Mouse (Mus musculus): ENCODE measurements around the gene C7. TPM values are rescaled to one million over a fixed set of nuclear protein-coding genes. Genes with fewer than 3 reads are reported as not detected.

The C7 gene
- polyA plus RNA-seq, 1 experiment from 2014 or later: 0.28 TPM

- Histone ChIP-seq H3K9ac (ENCODE audit: low read length) (no peak overlapping the region), H3K4me1 (ENCODE audit: control insufficient read depth, insufficient read depth, low read length) (no peaks in the 10 kb centered on the region), H3K9me3 (ENCODE audit: control insufficient read depth, low read length) (no peaks in the 10 kb centered on the region), H3K27ac (ENCODE audit: low read depth, low read length) (no peak overlapping the region), H3K36me3 (ENCODE audit: control insufficient read depth, insufficient read depth, low read length) (no peaks in the 10 kb centered on the region), H3K27me3 (ENCODE audit: control insufficient read depth, insufficient read depth, low read length) (no peaks in the 10 kb centered on the region), H3K4me2 (ENCODE audit: low read depth) (no peak overlapping the region), H3K4me3 (ENCODE audit: low read depth, low read length) (no peak overlapping the region)
- WGBS: 83% methylated on average over 11 of the region's 11 CpGs
- no peak for ATAC-seq (ENCODE audit: insufficient read depth, low FRiP score, low TSS enrichment)
- DNase-seq (ENCODE audit: low spot score): no peak
Observed at GRCm38 (mm10) chr15:5095534-5096301, 32.2 kb upstream of the C7 start.

DNA sequence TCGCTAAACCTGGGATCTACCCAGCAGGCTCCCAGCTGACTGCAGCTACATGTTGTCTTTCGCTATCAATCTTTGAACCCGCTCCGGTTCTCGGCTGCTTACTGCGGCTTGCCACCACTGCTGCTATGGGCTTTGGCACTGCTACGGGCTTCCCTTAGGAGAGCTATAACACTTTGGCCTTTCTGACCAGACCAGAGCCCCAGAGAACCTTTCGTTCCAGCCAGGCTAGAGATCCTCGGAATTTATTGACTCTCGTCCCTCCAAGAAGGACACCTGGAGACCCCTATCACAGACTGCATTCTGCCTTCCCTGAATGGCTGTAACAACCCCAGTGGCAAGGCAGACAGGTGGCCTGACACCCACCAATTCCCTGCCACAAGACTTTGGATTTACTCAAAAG, 26.6 kb upstream of the C7 start:
- ATAC-seq (ENCODE audit: insufficient read depth, low FRiP score, low TSS enrichment): no peak
- Histone ChIP-seq H3K4me2 (ENCODE audit: low read depth) (no peak overlapping the region), H3K27me3 (ENCODE audit: control insufficient read depth, insufficient read depth, low read length) (no peaks in the 10 kb centered on the region), H3K4me1 (ENCODE audit: control insufficient read depth, insufficient read depth, low read length) (no peaks in the 10 kb centered on the region), H3K27ac (ENCODE audit: low read depth, low read length) (no peak overlapping the region), H3K36me3 (ENCODE audit: control insufficient read depth, insufficient read depth, low read length) (no peaks in the 10 kb centered on the region), H3K9me3 (ENCODE audit: control insufficient read depth, low read length) (no peaks in the 10 kb centered on the region), H3K9ac (ENCODE audit: low read length) (no peak overlapping the region), H3K4me3 (ENCODE audit: low read depth, low read length) (no peak overlapping the region)
- no peak for DNase-seq (ENCODE audit: low spot score)
- WGBS: 91% methylated on average over 10 of the region's 10 CpGs

- no peak overlapping the region for H3K27ac ChIP-seq (ENCODE audit: low read depth, low read length)
- peak; percentile 55 for ATAC-seq (ENCODE audit: insufficient read depth, low FRiP score, low TSS enrichment)
- H3K9ac ChIP-seq (ENCODE audit: low read length): no peak overlapping the region
- no peak overlapping the region for H3K4me3 ChIP-seq (ENCODE audit: low read depth, low read length)
- no peaks in the 10 kb centered on the region for H3K27me3 ChIP-seq (ENCODE audit: control insufficient read depth, insufficient read depth, low read length)
- no peaks in the 10 kb centered on the region for H3K4me1 ChIP-seq (ENCODE audit: control insufficient read depth, insufficient read depth, low read length)
- no peaks in the 10 kb centered on the region for H3K36me3 ChIP-seq (ENCODE audit: control insufficient read depth, insufficient read depth, low read length)
- DNase-seq (ENCODE audit: low spot score): no peak
- 71% methylated on average over 7 of the region's 7 CpGs for WGBS
- no peak overlapping the region for H3K4me2 ChIP-seq (ENCODE audit: low read depth)
- H3K9me3 ChIP-seq (ENCODE audit: control insufficient read depth, low read length): no peaks in the 10 kb centered on the region; the same call in 1 of the 2 replicates
Observed at GRCm38 (mm10) chr15:5088850-5089608, 25.5 kb upstream of the C7 start.

GRCm38 (mm10) chr15:5086162-5086561, 22.6 kb upstream of the C7 start:
- ATAC-seq (ENCODE audit: insufficient read depth, low FRiP score, low TSS enrichment) (no peak), DNase-seq (ENCODE audit: low spot score) (no peak)
- no peak overlapping the region for H3K4me3 ChIP-seq (ENCODE audit: low read depth, low read length)
- WGBS: 29% methylated on average over 2 of the region's 2 CpGs
- H3K9ac ChIP-seq (ENCODE audit: low read length): no peak overlapping the region
- no peak overlapping the region for H3K4me2 ChIP-seq (ENCODE audit: low read depth)
- no peaks in the 10 kb centered on the region for H3K4me1 ChIP-seq (ENCODE audit: control insufficient read depth, insufficient read depth, low read length)
- no peaks in the 10 kb centered on the region for H3K27me3 ChIP-seq (ENCODE audit: control insufficient read depth, insufficient read depth, low read length)
- no peaks in the 10 kb centered on the region for H3K36me3 ChIP-seq (ENCODE audit: control insufficient read depth, insufficient read depth, low read length)
- H3K27ac ChIP-seq (ENCODE audit: low read depth, low read length): no peak overlapping the region
- no peaks in the 10 kb centered on the region; the same call in 1 of the 2 replicates for H3K9me3 ChIP-seq (ENCODE audit: control insufficient read depth, low read length)

DNA sequence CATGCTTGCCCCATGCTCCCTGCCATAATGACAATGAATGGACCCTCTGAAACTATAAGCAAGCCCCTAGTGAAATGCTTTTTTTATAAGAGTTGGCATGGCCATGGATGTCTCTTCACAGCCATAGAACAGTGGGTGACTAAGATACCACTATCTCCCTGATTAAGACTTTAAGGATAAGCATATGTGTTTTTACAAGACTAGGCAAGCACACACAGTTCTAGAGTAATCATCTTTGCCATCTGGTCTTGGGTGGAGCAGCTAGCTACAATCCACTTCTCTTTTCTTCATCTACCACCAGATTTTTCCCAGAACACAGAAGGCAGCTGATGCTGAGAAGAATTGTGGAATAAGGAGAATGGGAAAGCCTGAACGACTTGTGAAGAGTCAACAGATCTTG, 17.7 kb upstream of the C7 start:
- DNase-seq (ENCODE audit: low spot score) (no peak), ATAC-seq (ENCODE audit: insufficient read depth, low FRiP score, low TSS enrichment) (no peak)
- no peak overlapping the region for H3K4me2 ChIP-seq (ENCODE audit: low read depth)
- H3K27me3 ChIP-seq (ENCODE audit: control insufficient read depth, insufficient read depth, low read length): no peaks in the 10 kb centered on the region
- no peaks in the 10 kb centered on the region for H3K4me1 ChIP-seq (ENCODE audit: control insufficient read depth, insufficient read depth, low read length)
- no peaks in the 10 kb centered on the region; the same call in 1 of the 2 replicates for H3K9me3 ChIP-seq (ENCODE audit: control insufficient read depth, low read length)
- H3K9ac ChIP-seq (ENCODE audit: low read length): no peak overlapping the region
- 90% methylated on average over 1 of the region's 1 CpGs for WGBS
- H3K4me3 ChIP-seq (ENCODE audit: low read depth, low read length): no peak overlapping the region
- H3K27ac ChIP-seq (ENCODE audit: low read depth, low read length): no peak overlapping the region
- no peaks in the 10 kb centered on the region for H3K36me3 ChIP-seq (ENCODE audit: control insufficient read depth, insufficient read depth, low read length)

DNA sequence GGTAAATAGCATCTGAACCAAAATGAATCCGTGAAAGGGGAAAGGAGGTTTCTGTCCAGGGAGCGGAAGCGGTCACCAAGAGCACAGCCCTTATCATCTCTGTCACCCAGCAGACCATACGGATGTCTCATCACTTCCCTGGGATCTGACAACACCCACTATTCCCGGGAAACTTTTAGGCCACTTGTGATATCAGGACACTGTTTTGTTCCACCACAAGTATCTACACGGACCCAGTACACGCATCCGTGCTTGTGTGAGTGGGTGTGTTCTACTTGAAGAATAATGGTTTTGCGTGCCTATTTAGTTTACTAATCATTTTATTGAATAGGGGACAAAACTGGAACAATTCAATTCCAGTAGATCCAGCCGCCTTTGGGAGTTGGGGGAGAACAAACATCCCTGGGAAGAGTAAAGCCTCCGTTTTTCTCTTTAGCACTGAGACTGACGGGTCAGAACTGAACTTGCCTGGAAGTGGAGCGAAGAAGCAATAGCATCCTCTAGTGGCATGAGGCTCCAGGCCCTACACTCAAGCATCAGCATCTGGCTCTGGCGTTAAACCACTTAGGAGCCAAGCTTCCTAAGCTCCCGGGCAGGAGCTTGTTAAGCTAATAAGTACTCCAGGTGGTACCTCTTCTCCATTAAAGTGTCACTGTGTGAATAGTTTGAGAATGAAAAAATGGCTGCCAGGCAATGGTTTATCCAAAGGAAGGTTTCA, 5.4 kb upstream of the C7 start:
- Histone ChIP-seq H3K4me3 (ENCODE audit: low read depth, low read length) (no peak overlapping the region), H3K36me3 (ENCODE audit: control insufficient read depth, insufficient read depth, low read length) (no peaks in the 10 kb centered on the region), H3K4me2 (ENCODE audit: low read depth) (no peak overlapping the region), H3K9me3 (ENCODE audit: control insufficient read depth, low read length) (no peaks in the 10 kb centered on the region), H3K9ac (ENCODE audit: low read length) (no peak overlapping the region), H3K27ac (ENCODE audit: low read depth, low read length) (no peak overlapping the region), H3K27me3 (ENCODE audit: control insufficient read depth, insufficient read depth, low read length) (no peaks in the 10 kb centered on the region), H3K4me1 (ENCODE audit: control insufficient read depth, insufficient read depth, low read length) (no peaks in the 10 kb centered on the region)
- WGBS: 61% methylated on average over 15 of the region's 15 CpGs
- DNase-seq (ENCODE audit: low spot score) (peak; percentile 35), ATAC-seq (ENCODE audit: insufficient read depth, low FRiP score, low TSS enrichment) (no peak)

GRCm38 (mm10) chr15:5045560-5046284, 17.8 kb downstream of the C7 start:
- Histone ChIP-seq H3K4me2 (ENCODE audit: low read depth) (no peak overlapping the region), H3K36me3 (ENCODE audit: control insufficient read depth, insufficient read depth, low read length) (no peaks in the 10 kb centered on the region), H3K27me3 (ENCODE audit: control insufficient read depth, insufficient read depth, low read length) (no peaks in the 10 kb centered on the region), H3K9ac (ENCODE audit: low read length) (no peak overlapping the region), H3K27ac (ENCODE audit: low read depth, low read length) (no peak overlapping the region), H3K9me3 (ENCODE audit: control insufficient read depth, low read length) (no peaks in the 10 kb centered on the region), H3K4me1 (ENCODE audit: control insufficient read depth, insufficient read depth, low read length) (no peaks in the 10 kb centered on the region), H3K4me3 (ENCODE audit: low read depth, low read length) (no peak overlapping the region)
- 67% methylated on average over 11 of the region's 11 CpGs for WGBS
- ATAC-seq (ENCODE audit: insufficient read depth, low FRiP score, low TSS enrichment) (no peak), DNase-seq (ENCODE audit: low spot score) (no peak)

DNA sequence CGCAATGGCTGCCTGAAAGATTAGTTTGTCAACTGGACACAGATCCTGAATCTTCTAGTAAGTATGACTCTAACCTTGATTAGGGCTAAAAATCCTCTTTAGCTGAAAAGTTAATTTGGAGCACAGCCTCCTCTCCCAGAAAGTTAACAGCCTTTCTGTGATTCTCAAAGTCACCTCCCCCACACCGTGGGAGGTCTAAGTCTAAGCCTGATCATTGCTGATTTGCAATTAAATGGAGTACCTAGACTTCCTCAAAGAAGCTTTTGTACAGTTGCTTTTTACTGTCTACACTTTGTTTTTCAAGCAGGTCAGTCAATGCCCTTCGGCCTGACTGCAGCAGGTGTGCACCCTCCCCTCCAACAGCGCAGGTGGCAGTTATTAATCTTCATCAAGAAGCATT, 34.3 kb downstream of the C7 start:
- Histone ChIP-seq H3K9me3 (ENCODE audit: control insufficient read depth, low read length) (no peaks in the 10 kb centered on the region), H3K4me2 (ENCODE audit: low read depth) (no peak overlapping the region), H3K4me3 (ENCODE audit: low read depth, low read length) (no peak overlapping the region), H3K36me3 (ENCODE audit: control insufficient read depth, insufficient read depth, low read length) (no peaks in the 10 kb centered on the region), H3K9ac (ENCODE audit: low read length) (no peak overlapping the region), H3K27me3 (ENCODE audit: control insufficient read depth, insufficient read depth, low read length) (no peaks in the 10 kb centered on the region), H3K4me1 (ENCODE audit: control insufficient read depth, insufficient read depth, low read length) (no peaks in the 10 kb centered on the region), H3K27ac (ENCODE audit: low read depth, low read length) (no peak overlapping the region)
- ATAC-seq (ENCODE audit: insufficient read depth, low FRiP score, low TSS enrichment): no peak
- WGBS: 91% methylated on average over 4 of the region's 4 CpGs
- no peak for DNase-seq (ENCODE audit: low spot score)
